Mouse (Mus musculus): ENCODE results near the gene Ccdc153. TPM values are rescaled to one million over a fixed set of nuclear protein-coding genes. Genes with fewer than 3 reads are reported as not detected.
A peak's percentile ranks its signal among the peaks of the same experiment; 100 is the strongest.

Gene Ccdc153
- total RNA-seq (2021): 1 to 10 TPM in 1 of 2 experiments, not detected in 1; 1.7 TPM
- long read RNA-seq, experiment 1: 0 reads
- long read RNA-seq, experiment 2: 0 reads

- DNase-seq: no peak
Observed at GRCm38 (mm10) chr9:44240399-44240798, at the start of gene Ccdc153. Gene Ccdc153 (plus strand): TSS chr9:44240676.

GRCm38 (mm10) chr9:44191166-44191565 is 49.3 kb upstream of the Ccdc153 start:
- DNase-seq: no peak

GRCm38 (mm10) chr9:44192312-44192711 is 48.2 kb upstream of the Ccdc153 start:
- DNase-seq: no peak

GRCm38 (mm10) chr9:44192794-44193193 is 47.7 kb upstream of the Ccdc153 start:
- DNase-seq: no peak

GRCm38 (mm10) chr9:44194000-44194399 is 46.5 kb upstream of the Ccdc153 start:
- DNase-seq: no peak

- DNase-seq: peak in 1 of 2 experiments; percentile 20
Observed at GRCm38 (mm10) chr9:44196354-44196753, 44.1 kb upstream of the Ccdc153 start.

GRCm38 (mm10) chr9:44199166-44199565 is 41.3 kb upstream of the Ccdc153 start:
- no peak for DNase-seq

GRCm38 (mm10) chr9:44199580-44199979 is 40.9 kb upstream of the Ccdc153 start:
- DNase-seq: no peak

GRCm38 (mm10) chr9:44200458-44200857 is 40.0 kb upstream of the Ccdc153 start:
- no peak for DNase-seq

- no peak for DNase-seq
Observed at GRCm38 (mm10) chr9:44207840-44208239, 32.6 kb upstream of the Ccdc153 start.

- no peak for DNase-seq
Observed at GRCm38 (mm10) chr9:44209416-44209815, 31.1 kb upstream of the Ccdc153 start.

GRCm38 (mm10) chr9:44212406-44212805 is 28.1 kb upstream of the Ccdc153 start:
- no peak for DNase-seq

GRCm38 (mm10) chr9:44213538-44213937 is 26.9 kb upstream of the Ccdc153 start:
- peak in 1 of 2 experiments; percentile 28 for DNase-seq

- no peak for DNase-seq
Observed at GRCm38 (mm10) chr9:44225993-44226392, 14.5 kb upstream of the Ccdc153 start.

GRCm38 (mm10) chr9:44231609-44232008 is 8.9 kb upstream of the Ccdc153 start:
- DNase-seq: no peak

- DNase-seq: peak in 1 of 2 experiments; percentile 53
Observed at GRCm38 (mm10) chr9:44233021-44233801, 7.3 kb upstream of the Ccdc153 start.

GRCm38 (mm10) chr9:44233802-44234478 is 6.5 kb upstream of the Ccdc153 start, which contains the start of gene Cbl:
Gene Cbl (minus strand): TSS chr9:44234049.
- peak; percentile 99 for DNase-seq

- DNase-seq: peak; percentile 71 to 82
Observed at GRCm38 (mm10) chr9:44234479-44235427, 5.7 kb upstream of the Ccdc153 start.

- DNase-seq: no peak
Observed at GRCm38 (mm10) chr9:44236601-44237000, 3.9 kb upstream of the Ccdc153 start.

- DNase-seq: no peak
Observed at GRCm38 (mm10) chr9:44237128-44237527, 3.3 kb upstream of the Ccdc153 start.

GRCm38 (mm10) chr9:44238501-44239190 is 1.8 kb upstream of the Ccdc153 start:
- DNase-seq: no peak
